Mouse (Mus musculus) lung, postnatal 0 days (tissue): ENCODE results near the gene Luzp1.

ENCODE experiments used
- CTCF ChIP-seq: IDR thresholded peaks from 2 replicates; pipeline ENCODE4 v1.5.1; 2016; ENCODE audit warnings: antibody characterized with exemption, mild to moderate bottlenecking
- EP300 ChIP-seq: IDR thresholded peaks from 2 replicates; pipeline ENCODE4 v1.6.1; 2016; ENCODE audit warnings: antibody characterized with exemption, mild to moderate bottlenecking, control low read depth

GRCm38 (mm10) chr4:136425000-136425288 is 44.6 kb upstream of the Luzp1 start:
- TF ChIP-seq EP300 (no peak), CTCF (peak; percentile 53)
